Mouse (Mus musculus) lung, adult 2 months (tissue): ENCODE data around the gene Ebf1.

Experiments
- CTCF ChIP-seq: fragments of 200-500 bp; IDR thresholded peaks from 2 replicates; pipeline ENCODE4 v1.5.1; 2011; ENCODE audit warnings: mild to moderate bottlenecking, low read length, control low read depth; ENCODE audit not compliant: insufficient read depth
- POLR2A ChIP-seq: fragments of 200-500 bp; IDR thresholded peaks from 2 replicates; pipeline ENCODE4 v1.6.1; 2011; ENCODE audit warnings: low read depth, mild to moderate bottlenecking, control low read depth, low read length, borderline replicate concordance; ENCODE audit errors: extremely low read depth

DNA sequence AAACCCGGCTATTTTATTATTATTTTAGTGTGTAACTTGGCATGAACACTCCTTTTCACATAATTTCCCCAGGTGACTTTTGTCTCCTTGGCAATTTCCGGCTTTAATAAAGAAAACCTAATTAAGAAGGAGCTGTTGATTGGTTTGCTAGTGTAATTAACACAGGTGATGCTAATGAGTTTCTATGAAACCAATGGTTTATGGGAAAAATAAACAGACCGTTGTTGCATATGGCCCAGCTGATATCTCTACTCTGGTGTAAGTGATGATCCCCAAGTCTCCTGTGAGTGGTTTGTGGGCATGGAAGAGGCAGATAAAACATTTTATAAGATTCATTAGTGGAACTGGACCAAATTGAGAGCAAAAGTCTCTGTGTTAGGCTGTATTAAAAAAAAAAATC lies 132.2 kb downstream of the Ebf1 start:
- no peak for TF ChIP-seq CTCF
- TF ChIP-seq POLR2A: no peak
